In genomic region chr13:102898374-102899131, GRCm38 (mm10) we compare ENCODE assay signal across 7 mouse cellular contexts.
A peak's percentile ranks its signal among the peaks of the same experiment; 100 is the strongest.
DNase-seq lines count a peak whose midpoint lies in the region; ATAC-seq and TF ChIP-seq lines count a peak whose summit lies in the region.

No protein-coding gene starts in this region.

- DNase-seq in CH12.LX (ENCODE audit: extremely low read depth), result peak; percentile 57
- DNase-seq in Patski (ENCODE audit: low read depth, low spot score), result no peak
- DNase-seq in gastrocnemius, adult 2 months, result peak; percentile 78
- no peak for DNase-seq in left cerebral cortex, adult 9 months (ENCODE audit: low spot score in 2 of 2)

- intact Hi-C loops in gastrocnemius, adult 2 months (cut with DNase I), result no loop called here

- peaks cover 34 to 85% of the 10 kb centered on the region in 2 experiments for H3K4me1 ChIP-seq in CH12.LX (ENCODE audit: control insufficient read depth in 1 of 2, insufficient read depth in 2 of 2)
- H3K4me1 ChIP-seq in intestine, embryonic 15.5 days (replicated peaks), result peaks cover 44% of the 10 kb centered on the region
- H3K4me1 ChIP-seq in lung, embryonic 16.5 days (replicated peaks; ENCODE audit: control insufficient read depth, insufficient read depth, low read length), result peaks cover 51% of the 10 kb centered on the region
- H3K4me1 ChIP-seq in stomach, embryonic 15.5 days, result peaks cover 14% of the 10 kb centered on the region

- H3K36me3 ChIP-seq in CH12.LX (replicated peaks in 1 of 2; ENCODE audit: control insufficient read depth in 1 of 2, insufficient read depth in 1 of 2, low read length in 1 of 2), result peaks cover 0 to under 1% of the 10 kb centered on the region in 2 experiments
- no peaks in the 10 kb centered on the region for H3K36me3 ChIP-seq in intestine, embryonic 15.5 days
- H3K36me3 ChIP-seq in lung, embryonic 16.5 days (ENCODE audit: control insufficient read depth, insufficient read depth, low read length), result no peaks in the 10 kb centered on the region
- no peaks in the 10 kb centered on the region for H3K36me3 ChIP-seq in stomach, embryonic 15.5 days

- WGBS in intestine, embryonic 15.5 days, result 38% methylated on average over 15 of the region's 15 CpGs
- 40% methylated on average over 15 of the region's 15 CpGs for WGBS in lung, embryonic 16.5 days
- WGBS in stomach, embryonic 15.5 days, result 50% methylated on average over 15 of the region's 15 CpGs

- peak overlapping the region; percentile 93 for H3K4me2 ChIP-seq in CH12.LX (ENCODE audit: insufficient read depth, low read depth, poor library complexity, severe bottlenecking)
- peak overlapping the region; percentile 37 for H3K4me2 ChIP-seq in intestine, embryonic 15.5 days (replicated peaks)
- H3K4me2 ChIP-seq in lung, embryonic 16.5 days (ENCODE audit: low read depth, low read length), result 0 out of 2 replicates have a peak overlapping the region, but pooled peaks have one; percentile 19
- H3K4me2 ChIP-seq in stomach, embryonic 15.5 days, result peak overlapping the region; percentile 5; the same call in 1 of the 2 replicates

- H3K27me3 ChIP-seq in CH12.LX (replicated peaks), result no peaks in the 10 kb centered on the region
- no peaks in the 10 kb centered on the region for H3K27me3 ChIP-seq in Patski
- H3K27me3 ChIP-seq in intestine, embryonic 15.5 days (replicated peaks), result no peaks in the 10 kb centered on the region
- no peaks in the 10 kb centered on the region for H3K27me3 ChIP-seq in lung, embryonic 16.5 days (ENCODE audit: control insufficient read depth, insufficient read depth, low read depth, low read length)
- H3K27me3 ChIP-seq in stomach, embryonic 15.5 days (replicated peaks), result no peaks in the 10 kb centered on the region

- CTCF ChIA-PET in Patski (lab: Charles Lee), result interaction anchor here (0.7 kb wide), 1 partner anchor 13 kb away, joined by 3 read pairs; no protein-coding TSS in a partner anchor

- H3K9ac ChIP-seq in CH12.LX (ENCODE audit: insufficient read depth, low read depth), result peak overlapping the region; percentile 17
- no peak overlapping the region for H3K9ac ChIP-seq in intestine, embryonic 15.5 days
- H3K9ac ChIP-seq in lung, embryonic 16.5 days (ENCODE audit: low read length), result peak overlapping the region; percentile 3; the same call in 1 of the 2 replicates
- no peak overlapping the region for H3K9ac ChIP-seq in stomach, embryonic 15.5 days

- H3K9me3 ChIP-seq in CH12.LX (replicated peaks; ENCODE audit: low read length), result no peaks in the 10 kb centered on the region
- no peaks in the 10 kb centered on the region for H3K9me3 ChIP-seq in intestine, embryonic 15.5 days
- no peaks in the 10 kb centered on the region for H3K9me3 ChIP-seq in lung, embryonic 16.5 days (ENCODE audit: control insufficient read depth, low read length)
- no peaks in the 10 kb centered on the region for H3K9me3 ChIP-seq in stomach, embryonic 15.5 days

- H3K27ac ChIP-seq in CH12.LX (ENCODE audit: insufficient read depth, low read depth), result peak overlapping the region; percentile 80
- H3K27ac ChIP-seq in gastrocnemius, adult 2 months, result peak overlapping the region; percentile 87
- peak overlapping the region; percentile 36 for H3K27ac ChIP-seq in intestine, embryonic 15.5 days
- peak overlapping the region; percentile 80 for H3K27ac ChIP-seq in lung, embryonic 16.5 days (ENCODE audit: low read length)
- peak overlapping the region; percentile 58 for H3K27ac ChIP-seq in stomach, embryonic 15.5 days

- TF ChIP-seq CTCF in CH12.LX (conservative IDR thresholded peaks at IDR 0.05 in 1 of 2, IDR thresholded peaks at IDR 0.05 in 1 of 2; ENCODE audit: low read depth in 2 of 2, low read length in 2 of 2) (no peak), Patski (IDR thresholded peaks at IDR 0.05) (no peak)
- no peak for TF ChIP-seq CTCF in gastrocnemius, adult 2 months (IDR thresholded peaks at IDR 0.05)

- no peak for TF ChIP-seq POLR2A in CH12.LX (IDR thresholded peaks at IDR 0.05; ENCODE audit: low read depth, low read length)

- dilution Hi-C loops in CH12.LX (cut with MboI; ENCODE audit: extremely low pct_ligation_motif_present, extremely low pct_unique_long_range_greater_than_20kb, low sequenced_read_pairs), result no loop called here

- no peak; the same call in 1 of the 2 replicates for TF ChIP-seq RAD21 in CH12.LX (IDR thresholded peaks at IDR 0.05; ENCODE audit: low read depth, low read length)

- in situ Hi-C loops in CH12.LX (cut with MboI; ENCODE audit: low pct_ligation_motif_present, low pct_unique_long_range_greater_than_20kb, low sequenced_read_pairs), result no loop called here
- in situ Hi-C loops in Patski (cut with MboI; ENCODE audit: low pct_unique_long_range_greater_than_20kb), result loop anchor here (25.0 kb wide), 1 partner anchor 1161 kb away; no protein-coding TSS in a partner anchor

- peak; percentile 85 for ATAC-seq in Patski
- peak; percentile 79 for ATAC-seq in intestine, embryonic 15.5 days
- peak; percentile 81 for ATAC-seq in lung, embryonic 16.5 days (ENCODE audit: low read depth)
- ATAC-seq in stomach, embryonic 15.5 days (ENCODE audit: insufficient read depth, low FRiP score, low read depth), result peak; percentile 65; the same call in 1 of the 2 replicates

- POLR2A ChIA-PET in Patski (lab: Charles Lee), result no interaction called here

- peaks cover 64% of the 10 kb centered on the region for H3K79me2 ChIP-seq in CH12.LX (replicated peaks; ENCODE audit: control insufficient read depth, extremely low read depth, insufficient read depth, poor library complexity, severe bottlenecking)

- peak; percentile 84; the same call in 1 of the 2 replicates for TF ChIP-seq EP300 in CH12.LX (IDR thresholded peaks at IDR 0.05; ENCODE audit: low read length)

- peak overlapping the region; percentile 8 to 39 (median 22) for H3K4me3 ChIP-seq in CH12.LX (replicated peaks in 1 of 3; ENCODE audit: low read depth in 2 of 3, low read length in 2 of 3, poor library complexity in 1 of 3)
- H3K4me3 ChIP-seq in gastrocnemius, adult 2 months, result peak overlapping the region; percentile 64
- no peak overlapping the region for H3K4me3 ChIP-seq in intestine, embryonic 15.5 days (replicated peaks)
- H3K4me3 ChIP-seq in lung, embryonic 16.5 days (ENCODE audit: low read length), result no peak overlapping the region
- H3K4me3 ChIP-seq in stomach, embryonic 15.5 days (replicated peaks), result no peak overlapping the region

TF ChIP-seq in CH12.LX, 34 proteins besides CTCF, POLR2A, EP300 and RAD21:
- TF ChIP-seq USF2 (conservative IDR thresholded peaks at IDR 0.05; ENCODE audit: low read depth, low read length) (no peak), MAX (IDR thresholded peaks at IDR 0.05; ENCODE audit: low read length) (no peak), ZMIZ1 (IDR thresholded peaks at IDR 0.05; ENCODE audit: low read depth, low read length) (no peak; the same call in 1 of the 2 replicates), NRF1 (IDR thresholded peaks at IDR 0.05; ENCODE audit: low read depth, low read length) (peak; percentile 36), PAX5 (IDR thresholded peaks at IDR 0.05; ENCODE audit: low read length) (no peak), BHLHE40 (IDR thresholded peaks at IDR 0.05; ENCODE audit: low read depth, low read length) (peak; percentile 89), MAZ (IDR thresholded peaks at IDR 0.05; ENCODE audit: low read depth, low read length) (no peak; the same call in none of the 2 replicates), KAT2A (IDR thresholded peaks at IDR 0.05; ENCODE audit: insufficient replicate concordance, low read length) (no peak), UBTF (IDR thresholded peaks at IDR 0.05; ENCODE audit: low read depth, low read length) (0 out of 2 replicates have a peak, but pooled peaks have one; percentile 65), ELF1 (IDR thresholded peaks at IDR 0.05; ENCODE audit: low read depth, low read length) (peak; percentile 23; the same call in 1 of the 2 replicates), CHD1 (IDR thresholded peaks at IDR 0.05; ENCODE audit: low read depth, low read length) (no peak), GABPA (IDR thresholded peaks at IDR 0.05; ENCODE audit: insufficient replicate concordance, low read depth, low read length) (no peak), JUN (IDR thresholded peaks at IDR 0.05; ENCODE audit: insufficient read depth, low read depth, low read length) (no peak), ZNF384 (IDR thresholded peaks at IDR 0.05; ENCODE audit: low read depth, low read length) (0 out of 2 replicates have a peak, but pooled peaks have one; percentile 24), POLR2AphosphoS2 (IDR thresholded peaks at IDR 0.05; ENCODE audit: low read depth, low read length) (no peak), SMC3 (IDR thresholded peaks at IDR 0.05; ENCODE audit: low read depth, low read length) (no peak; the same call in 1 of the 2 replicates), MAFK (IDR thresholded peaks at IDR 0.05; ENCODE audit: insufficient replicate concordance, low read length) (no peak), CHD2 (IDR thresholded peaks at IDR 0.05; ENCODE audit: low read length) (peak; percentile 19; the same call in 1 of the 2 replicates), ZKSCAN1 (IDR thresholded peaks at IDR 0.05; ENCODE audit: borderline replicate concordance, low read depth, low read length) (no peak), ZC3H11A (IDR thresholded peaks at IDR 0.05; ENCODE audit: low read depth, low read length) (no peak), MEF2A (IDR thresholded peaks at IDR 0.05; ENCODE audit: borderline replicate concordance, low read depth, low read length) (peak; percentile 50), MXI1 (IDR thresholded peaks at IDR 0.05; ENCODE audit: low read depth, low read length) (peak; percentile 15; the same call in 1 of the 2 replicates), TBP (conservative IDR thresholded peaks at IDR 0.05; ENCODE audit: low read depth, low read length) (no peak), TCF12 (IDR thresholded peaks at IDR 0.05; ENCODE audit: low read depth, low read length) (peak; percentile 98), MYC (IDR thresholded peaks at IDR 0.05; ENCODE audit: low read depth, low read length) (no peak), USF1 (IDR thresholded peaks at IDR 0.05; ENCODE audit: low read depth, low read length) (no peak), ETS1 (conservative IDR thresholded peaks at IDR 0.05; ENCODE audit: low read depth, low read length) (peak; percentile 79), NELFE (IDR thresholded peaks at IDR 0.05; ENCODE audit: low read depth, low read length) (0 out of 2 replicates have a peak, but pooled peaks have one; percentile 15), SIN3A (IDR thresholded peaks at IDR 0.05; ENCODE audit: low read length) (no peak; the same call in 1 of the 2 replicates), RCOR1 (conservative IDR thresholded peaks at IDR 0.05; ENCODE audit: low read depth, low read length) (no peak), JUND (conservative IDR thresholded peaks at IDR 0.05; ENCODE audit: low read depth, low read length) (no peak), E2F4 (IDR thresholded peaks at IDR 0.05; ENCODE audit: insufficient replicate concordance, low read depth, low read length) (no peak), IRF4 (IDR thresholded peaks at IDR 0.05; ENCODE audit: low read depth, low read length) (peak; percentile 87), HCFC1 (IDR thresholded peaks at IDR 0.05; ENCODE audit: low read depth, low read length) (no peak)
TF ChIP-seq in CH12.LX: peak in this region for 12.

Comparison
In these comparisons a context has a peak if more than half of its experiments do, and no peak if none do; other contexts are left out.
1. DNase-seq: peak in CH12.LX (single experiment) and gastrocnemius, adult 2 months (single experiment); none in Patski (single experiment) and left cerebral cortex, adult 9 months (0 of 2).
2. H3K27ac ChIP-seq: peak in every context shown above with its lines; median percentile 87 in gastrocnemius, adult 2 months; 80 in CH12.LX; 80 in lung, embryonic 16.5 days; 58 in stomach, embryonic 15.5 days; 36 in intestine, embryonic 15.5 days.
3. H3K4me2 ChIP-seq: peak in every context shown above with its lines; median percentile 93 in CH12.LX; 37 in intestine, embryonic 15.5 days; 19 in lung, embryonic 16.5 days; 5 in stomach, embryonic 15.5 days.
4. H3K4me3 ChIP-seq: peak in CH12.LX (3 of 3) and gastrocnemius, adult 2 months (single experiment); none in intestine, embryonic 15.5 days (single experiment), lung, embryonic 16.5 days (single experiment) and stomach, embryonic 15.5 days (single experiment).
5. H3K9ac ChIP-seq: peak in CH12.LX (single experiment) and lung, embryonic 16.5 days (single experiment); none in intestine, embryonic 15.5 days (single experiment) and stomach, embryonic 15.5 days (single experiment).
6. Peak in every context shown above with its lines, with median percentiles within 50 percentile points of each other: ATAC-seq.